Mouse (Mus musculus) heart, embryonic 11.5 days (tissue): Measurements from ENCODE around the gene Plpp2. TPM values are rescaled to one million over a fixed set of nuclear protein-coding genes. Genes with fewer than 3 reads are reported as not detected.

Experiments
- ATAC-seq: fragments of 200-750 bp; cut with Nextera tagmentation; replicated peaks from 2 replicates; pipeline ENCODE4 v1.8.0; 2017; ENCODE audit warnings: moderate library complexity; ENCODE audit not compliant: insufficient number of reproducible peaks, low FRiP score, low TSS enrichment
- H3K27ac ChIP-seq: fragments of 300-500 bp; sonication (generic); 2 replicates; pipeline ENCODE4 v1.5.1; 2014; ENCODE audit warnings: mild to moderate bottlenecking, low read depth, low read length
- H3K27me3 ChIP-seq: fragments of 300-500 bp; sonication (generic); 2 replicates; pipeline ENCODE4 v1.6.1; 2014; ENCODE audit warnings: mild to moderate bottlenecking, low read length, mixed read lengths; ENCODE audit not compliant: control insufficient read depth, insufficient read depth
- H3K36me3 ChIP-seq: fragments of 300-500 bp; sonication (generic); 2 replicates; pipeline ENCODE4 v1.6.1; 2014; ENCODE audit warnings: mild to moderate bottlenecking, low read length, moderate library complexity, mixed read lengths; ENCODE audit not compliant: control insufficient read depth, insufficient read depth
- H3K4me1 ChIP-seq: fragments of 300-500 bp; sonication (generic); 2 replicates; pipeline ENCODE4 v1.6.1; 2014; ENCODE audit warnings: low read length; ENCODE audit not compliant: control insufficient read depth, insufficient read depth
- H3K4me2 ChIP-seq: fragments of 300-500 bp; sonication (generic); 2 replicates; pipeline ENCODE4 v1.6.1; 2014; ENCODE audit warnings: mild to moderate bottlenecking, moderate library complexity
- H3K4me3 ChIP-seq: fragments of 300-500 bp; sonication (generic); 2 replicates; pipeline ENCODE4 v1.5.1; 2014; ENCODE audit warnings: low read depth, low read length
- H3K9ac ChIP-seq: fragments of 300-500 bp; sonication (generic); 2 replicates; pipeline ENCODE4 v1.6.1; 2014; ENCODE audit warnings: mild to moderate bottlenecking, low read depth, low read length, moderate library complexity
- H3K9me3 ChIP-seq: fragments of 300-500 bp; sonication (generic); replicated peaks from 2 replicates; pipeline ENCODE4 v1.6.1; 2016; ENCODE audit warnings: low read length; ENCODE audit not compliant: control insufficient read depth
- WGBS: fragments of 180-500 bp; shearing (Covaris S2); extraction: QIAGEN DNeasy Blood & Tissue Kit; methylation state at CpG from one replicate; pipeline ENCODE4 v1.1.7; 2014; ENCODE audit not compliant: insufficient replicate concordance; 5-methylcytosine and 5-hydroxymethylcytosine counted together
- polyA plus RNA-seq: library from polyadenylated mRNA; unstranded; fragments of >200 nt; fragmentation: Nextera tagmentation; extraction: Ambion mirVana; gene quantifications from 2 replicates; pipeline ENCODE4 v1.2.1, GENCODE M21; 2014

Plpp2 gene
- polyA plus RNA-seq, 1 experiment from 2014 or later = 14.2 TPM

GRCm38 (mm10) chr10:79532678-79533077 is 918 bp downstream of the Plpp2 start:
- peak overlapping the region; percentile 65 for H3K4me3 ChIP-seq
- no peak overlapping the region for H3K27ac ChIP-seq
- peak overlapping the region; percentile 80; the same call in 1 of the 2 replicates for H3K9ac ChIP-seq
- peaks cover 10% of the 10 kb centered on the region for H3K27me3 ChIP-seq
- H3K4me1 ChIP-seq = 0 out of 2 replicates have a peak, but pooled peaks cover 10% of the 10 kb centered on the region
- 0 out of 2 replicates have a peak, but pooled peaks cover 3% of the 10 kb centered on the region for H3K36me3 ChIP-seq
- H3K4me2 ChIP-seq = peak overlapping the region; percentile 99
- ATAC-seq = no peak
- 49% methylated on average over 3 of the region's 3 CpGs for WGBS
- no peaks in the 10 kb centered on the region for H3K9me3 ChIP-seq

- no peak overlapping the region for H3K4me3 ChIP-seq
- 0 out of 2 replicates have a peak, but pooled peaks cover 10% of the 10 kb centered on the region for H3K4me1 ChIP-seq
- no peak overlapping the region for H3K4me2 ChIP-seq
- H3K36me3 ChIP-seq = 0 out of 2 replicates have a peak, but pooled peaks cover 3% of the 10 kb centered on the region
- peaks cover 10% of the 10 kb centered on the region for H3K27me3 ChIP-seq
- 87% methylated on average over 3 of the region's 3 CpGs for WGBS
- H3K9me3 ChIP-seq = no peaks in the 10 kb centered on the region
- ATAC-seq = no peak
- no peak overlapping the region for H3K27ac ChIP-seq
- H3K9ac ChIP-seq = no peak overlapping the region
These were observed 2.0 kb downstream of the Plpp2 start for GRCm38 (mm10) chr10:79531593-79531992.

- Histone ChIP-seq H3K27ac (no peak overlapping the region), H3K4me2 (no peak overlapping the region), H3K9me3 (no peaks in the 10 kb centered on the region), H3K36me3 (0 out of 2 replicates have a peak, but pooled peaks cover 3% of the 10 kb centered on the region), H3K9ac (no peak overlapping the region), H3K4me3 (no peak overlapping the region), H3K27me3 (peaks cover 10% of the 10 kb centered on the region), H3K4me1 (0 out of 2 replicates have a peak, but pooled peaks cover 10% of the 10 kb centered on the region)
- 88% methylated on average over 13 of the region's 13 CpGs for WGBS
- ATAC-seq = no peak
These were observed 2.9 kb downstream of the Plpp2 start for GRCm38 (mm10) chr10:79530721-79531120.

GRCm38 (mm10) chr10:79530241-79530640 is 3.4 kb downstream of the Plpp2 start:
- Histone ChIP-seq H3K4me3 (no peak overlapping the region), H3K9ac (no peak overlapping the region), H3K27me3 (peaks cover 10% of the 10 kb centered on the region), H3K27ac (no peak overlapping the region), H3K4me1 (0 out of 2 replicates have a peak, but pooled peaks cover 10% of the 10 kb centered on the region), H3K9me3 (no peaks in the 10 kb centered on the region), H3K36me3 (peaks cover 3% of the 10 kb centered on the region; the same call in 1 of the 2 replicates), H3K4me2 (no peak overlapping the region)
- no peak for ATAC-seq
- WGBS = 74% methylated on average over 8 of the region's 8 CpGs

GRCm38 (mm10) chr10:79528081-79528480 is 5.5 kb downstream of the Plpp2 start:
- Histone ChIP-seq H3K9ac (no peak overlapping the region), H3K4me1 (0 out of 2 replicates have a peak, but pooled peaks cover 4% of the 10 kb centered on the region), H3K27me3 (peaks cover 4% of the 10 kb centered on the region; the same call in 1 of the 2 replicates), H3K36me3 (peaks cover 3% of the 10 kb centered on the region; the same call in 1 of the 2 replicates), H3K4me2 (no peak overlapping the region), H3K4me3 (no peak overlapping the region), H3K9me3 (no peaks in the 10 kb centered on the region), H3K27ac (no peak overlapping the region)
- ATAC-seq = no peak
- 76% methylated on average over 3 of the region's 3 CpGs for WGBS

- no peaks in the 10 kb centered on the region for H3K4me1 ChIP-seq
- no peak; the same call in 1 of the 2 replicates for ATAC-seq
These were observed 6.1 kb downstream of the Plpp2 start for GRCm38 (mm10) chr10:79527453-79527845.

GRCm38 (mm10) chr10:79526661-79527452 is 6.7 kb downstream of the Plpp2 start:
- H3K36me3 ChIP-seq = peaks cover 3% of the 10 kb centered on the region; the same call in 1 of the 2 replicates
- H3K4me3 ChIP-seq = no peak overlapping the region
- H3K9me3 ChIP-seq = no peaks in the 10 kb centered on the region
- H3K27ac ChIP-seq = no peak overlapping the region
- no peaks in the 10 kb centered on the region for H3K4me1 ChIP-seq
- H3K9ac ChIP-seq = no peak overlapping the region
- WGBS = 80% methylated on average over 12 of the region's 12 CpGs
- H3K4me2 ChIP-seq = no peak overlapping the region
- no peaks in the 10 kb centered on the region for H3K27me3 ChIP-seq
- no peak for ATAC-seq

More at GRCm38 (mm10) chr10:79527453-79527845, 6.1 kb downstream of the Plpp2 start:
- no peak overlapping the region for H3K4me2 ChIP-seq
- no peaks in the 10 kb centered on the region for H3K9me3 ChIP-seq
- H3K27me3 ChIP-seq = 0 out of 2 replicates have a peak, but pooled peaks cover under 1% of the 10 kb centered on the region
- H3K4me3 ChIP-seq = no peak overlapping the region
- peaks cover 3% of the 10 kb centered on the region; the same call in 1 of the 2 replicates for H3K36me3 ChIP-seq
- H3K9ac ChIP-seq = no peak overlapping the region
- 83% methylated on average over 6 of the region's 6 CpGs for WGBS
- no peak overlapping the region for H3K27ac ChIP-seq

GRCm38 (mm10) chr10:79525456-79526325 is 7.9 kb downstream of the Plpp2 start:
- ATAC-seq = no peak
- Histone ChIP-seq H3K27ac (no peak overlapping the region), H3K4me1 (no peaks in the 10 kb centered on the region), H3K4me2 (no peak overlapping the region), H3K4me3 (no peak overlapping the region), H3K9ac (no peak overlapping the region), H3K27me3 (no peaks in the 10 kb centered on the region), H3K9me3 (no peaks in the 10 kb centered on the region), H3K36me3 (peaks cover 3% of the 10 kb centered on the region; the same call in 1 of the 2 replicates)
- WGBS = 82% methylated on average over 8 of the region's 8 CpGs
